Mouse (Mus musculus): Measurements from ENCODE around the gene Tnpo2. TPM values are rescaled to one million over a fixed set of nuclear protein-coding genes. Genes with fewer than 3 reads are reported as not detected.

Gene Tnpo2
- total and polyA plus RNA-seq, 2 experiments from 2014 or later: 52.3 to 155 TPM

DNA sequence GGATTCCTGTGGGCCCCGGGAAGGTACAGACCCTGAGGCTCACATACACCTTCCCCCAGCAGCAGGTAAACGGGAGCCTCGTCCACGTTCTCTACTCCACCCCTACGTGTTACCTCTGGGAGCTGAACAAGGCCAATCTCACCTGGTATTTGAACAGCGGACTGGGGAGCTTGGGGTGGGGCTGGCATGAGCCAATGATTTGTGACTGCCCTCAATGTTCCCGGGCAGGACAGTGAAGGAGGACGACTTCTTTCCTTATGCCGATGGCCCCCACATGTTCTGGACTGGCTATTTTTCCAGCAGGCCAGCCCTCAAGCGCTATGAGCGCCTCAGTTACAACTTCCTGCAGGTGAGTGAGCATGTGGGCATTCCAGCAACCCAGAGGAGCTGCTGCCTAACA lies 54.1 kb downstream of the Tnpo2 start:
- Histone ChIP-seq H3K27ac (ENCODE audit: low read depth, low read length) (no peak overlapping the region), H3K36me3 (ENCODE audit: insufficient read depth) (peaks cover 38% of the 10 kb centered on the region), H3K9me3 (ENCODE audit: low read length) (no peaks in the 10 kb centered on the region), H3K27me3 (ENCODE audit: insufficient read depth, low read length) (no peaks in the 10 kb centered on the region), H3K4me2 (ENCODE audit: low read depth) (no peak overlapping the region), H3K4me3 (ENCODE audit: low read depth, low read length) (no peak overlapping the region), H3K9ac (no peak overlapping the region), H3K4me1 (ENCODE audit: insufficient read depth) (no peaks in the 10 kb centered on the region)
- DNase-seq: no peak
- ATAC-seq: no peak
- WGBS: 94% methylated on average over 11 of the region's 11 CpGs
- TF ChIP-seq CTCF (IDR thresholded peaks at IDR 0.05; ENCODE audit: low read depth): no peak

DNA sequence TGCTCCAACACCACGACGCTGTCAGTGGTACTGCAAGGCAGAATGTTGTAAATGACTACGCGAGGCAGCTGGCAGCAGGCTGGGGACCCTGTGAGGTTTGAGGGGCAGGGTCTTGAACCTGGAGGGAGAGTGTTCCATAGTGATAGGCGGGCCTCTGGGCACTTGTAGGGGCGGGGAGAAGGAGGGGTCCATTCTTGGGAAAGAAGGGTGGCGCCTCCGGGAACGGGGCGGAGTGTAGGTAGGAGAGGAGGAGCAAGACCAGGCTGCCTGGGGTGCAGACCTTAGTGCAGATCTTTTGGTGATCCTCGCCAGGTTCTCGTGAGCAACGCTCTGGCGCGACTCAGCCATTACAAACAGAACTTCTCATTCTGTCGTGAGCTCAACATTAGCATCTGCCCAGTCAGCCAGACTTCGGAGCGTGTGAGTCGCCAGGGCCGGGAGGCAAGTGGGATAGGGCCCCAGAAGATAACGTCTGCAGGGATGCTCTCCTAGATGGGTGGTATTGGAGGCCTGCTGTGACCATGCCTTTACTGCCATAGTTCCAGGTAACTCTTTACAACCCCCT lies 54.9 kb downstream of the Tnpo2 start:
- Histone ChIP-seq H3K27me3 (ENCODE audit: insufficient read depth, low read length) (no peaks in the 10 kb centered on the region), H3K9me3 (ENCODE audit: low read length) (no peaks in the 10 kb centered on the region), H3K4me1 (ENCODE audit: insufficient read depth) (no peaks in the 10 kb centered on the region), H3K9ac (no peak overlapping the region), H3K4me2 (ENCODE audit: low read depth) (no peak overlapping the region), H3K27ac (ENCODE audit: low read depth, low read length) (no peak overlapping the region), H3K4me3 (ENCODE audit: low read depth, low read length) (no peak overlapping the region), H3K36me3 (ENCODE audit: insufficient read depth) (peaks cover 44% of the 10 kb centered on the region)
- DNase-seq (no peak), ATAC-seq (no peak)
- 40% methylated on average over 21 of the region's 21 CpGs for WGBS
- no peak for TF ChIP-seq CTCF (IDR thresholded peaks at IDR 0.05; ENCODE audit: low read depth)

DNA sequence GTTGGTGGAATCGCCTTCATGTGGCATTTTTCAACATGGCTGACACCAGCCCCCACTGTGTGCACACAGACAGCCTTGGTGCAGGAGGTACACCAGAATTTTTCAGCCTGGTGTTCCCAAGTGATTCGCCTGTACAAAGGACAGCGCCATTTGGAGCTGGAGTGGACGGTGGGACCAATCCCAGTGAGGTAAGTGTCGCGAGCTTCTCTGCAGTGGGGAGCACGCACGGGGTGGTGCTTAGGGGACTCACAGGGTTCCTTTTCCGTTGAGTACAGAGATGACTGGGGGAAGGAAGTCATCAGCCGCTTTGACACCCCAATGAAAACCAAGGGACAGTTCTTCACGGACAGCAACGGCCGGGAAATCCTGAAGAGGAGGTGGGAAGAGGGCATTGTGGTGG lies 58.3 kb downstream of the Tnpo2 start:
- H3K27me3 ChIP-seq (ENCODE audit: insufficient read depth, low read length): no peaks in the 10 kb centered on the region
- no peaks in the 10 kb centered on the region for H3K4me1 ChIP-seq (ENCODE audit: insufficient read depth)
- no peak for ATAC-seq

DNA sequence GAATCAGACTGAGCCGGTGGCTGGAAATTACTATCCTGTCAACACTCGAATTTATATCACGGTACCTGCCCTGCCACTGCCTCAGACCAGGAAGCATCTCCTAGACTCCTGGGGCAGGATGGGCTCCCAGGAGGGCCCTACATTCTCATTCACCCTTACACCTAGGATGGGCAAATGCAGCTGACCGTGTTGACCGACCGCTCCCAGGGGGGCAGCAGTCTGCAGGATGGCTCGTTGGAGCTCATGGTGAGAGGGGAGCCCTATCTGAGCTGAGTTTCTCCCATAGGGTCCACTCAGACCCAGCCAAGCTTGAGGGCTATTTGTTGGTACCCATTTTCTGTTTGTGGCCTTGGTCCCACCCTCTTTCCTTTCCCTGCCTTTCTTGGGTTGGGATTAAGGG lies 58.9 kb downstream of the Tnpo2 start:
- H3K36me3 ChIP-seq (ENCODE audit: insufficient read depth): peaks cover 46% of the 10 kb centered on the region
- ATAC-seq (no peak), DNase-seq (no peak)
- no peaks in the 10 kb centered on the region for H3K9me3 ChIP-seq (ENCODE audit: low read length)
- no peaks in the 10 kb centered on the region for H3K27me3 ChIP-seq (ENCODE audit: insufficient read depth, low read length)
- no peak overlapping the region for H3K4me2 ChIP-seq (ENCODE audit: low read depth)
- H3K4me1 ChIP-seq (ENCODE audit: insufficient read depth): no peaks in the 10 kb centered on the region
- WGBS: 96% methylated on average over 7 of the region's 7 CpGs
- H3K9ac ChIP-seq: no peak overlapping the region
- no peak overlapping the region for H3K4me3 ChIP-seq (ENCODE audit: low read depth, low read length)
- H3K27ac ChIP-seq (ENCODE audit: low read depth, low read length): no peak overlapping the region
- no peak for TF ChIP-seq CTCF (IDR thresholded peaks at IDR 0.05; ENCODE audit: low read depth)

More for the DNA sequence above, 58.3 kb downstream of the Tnpo2 start:
- Histone ChIP-seq H3K36me3 (ENCODE audit: insufficient read depth) (peaks cover 46% of the 10 kb centered on the region), H3K4me3 (ENCODE audit: low read depth, low read length) (no peak overlapping the region), H3K27ac (ENCODE audit: low read depth, low read length) (no peak overlapping the region), H3K4me2 (ENCODE audit: low read depth) (no peak overlapping the region), H3K9me3 (ENCODE audit: low read length) (no peaks in the 10 kb centered on the region), H3K9ac (no peak overlapping the region)
- no peak for DNase-seq
- WGBS: 94% methylated on average over 13 of the region's 13 CpGs
- TF ChIP-seq CTCF (IDR thresholded peaks at IDR 0.05; ENCODE audit: low read depth): no peak

DNA sequence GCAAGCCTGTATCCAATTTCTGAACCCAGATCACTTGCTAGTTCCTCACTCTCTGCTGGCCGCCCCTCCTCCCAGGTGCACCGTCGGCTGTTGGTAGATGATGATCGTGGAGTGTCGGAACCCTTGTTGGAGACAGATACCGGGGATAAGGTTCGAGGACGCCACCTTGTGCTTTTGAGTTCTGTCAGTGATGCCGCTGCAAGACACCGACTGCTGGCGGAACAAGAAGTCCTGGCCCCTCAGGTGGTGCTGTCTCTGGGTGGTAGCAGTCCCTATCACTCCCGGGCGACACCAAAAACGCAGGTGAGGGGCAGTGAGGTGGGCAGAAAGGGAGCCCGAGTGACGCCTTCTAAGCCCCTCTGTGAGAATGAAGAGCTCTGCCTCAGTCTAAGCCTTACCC lies 59.5 kb downstream of the Tnpo2 start:
- Histone ChIP-seq H3K9ac (no peak overlapping the region), H3K27ac (ENCODE audit: low read depth, low read length) (no peak overlapping the region), H3K4me3 (ENCODE audit: low read depth, low read length) (no peak overlapping the region), H3K4me1 (ENCODE audit: insufficient read depth) (no peaks in the 10 kb centered on the region), H3K36me3 (ENCODE audit: insufficient read depth) (peaks cover 46% of the 10 kb centered on the region), H3K27me3 (ENCODE audit: insufficient read depth, low read length) (no peaks in the 10 kb centered on the region), H3K9me3 (ENCODE audit: low read length) (no peaks in the 10 kb centered on the region), H3K4me2 (ENCODE audit: low read depth) (no peak overlapping the region)
- DNase-seq: no peak
- 95% methylated on average over 16 of the region's 16 CpGs for WGBS
- no peak for TF ChIP-seq CTCF (IDR thresholded peaks at IDR 0.05; ENCODE audit: low read depth)
- no peak for ATAC-seq

DNA sequence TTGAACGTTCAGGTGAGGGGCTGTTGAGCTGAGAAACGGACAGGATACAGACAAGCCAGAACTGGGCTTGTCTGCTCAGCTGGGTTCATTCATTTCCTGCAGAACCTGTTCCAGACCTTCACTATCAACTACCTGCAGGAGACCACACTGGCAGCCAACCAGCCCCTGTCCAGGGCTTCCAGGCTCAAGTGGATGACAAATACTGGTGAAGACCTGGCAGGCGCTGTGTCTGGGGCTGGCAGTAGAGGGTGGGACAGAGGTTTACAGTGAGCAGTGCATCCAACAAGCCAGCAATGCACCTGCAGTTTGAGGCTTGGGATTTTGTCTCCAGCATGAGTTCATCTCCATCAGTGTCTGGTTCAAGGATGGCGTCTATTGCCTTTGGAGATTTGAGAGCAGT lies 60.1 kb downstream of the Tnpo2 start:
- Histone ChIP-seq H3K4me1 (ENCODE audit: insufficient read depth) (no peaks in the 10 kb centered on the region), H3K9me3 (ENCODE audit: low read length) (no peaks in the 10 kb centered on the region), H3K27ac (ENCODE audit: low read depth, low read length) (no peak overlapping the region), H3K36me3 (ENCODE audit: insufficient read depth) (peaks cover 46% of the 10 kb centered on the region), H3K27me3 (ENCODE audit: insufficient read depth, low read length) (no peaks in the 10 kb centered on the region), H3K4me2 (ENCODE audit: low read depth) (no peak overlapping the region), H3K9ac (no peak overlapping the region), H3K4me3 (ENCODE audit: low read depth, low read length) (no peak overlapping the region)
- no peak for TF ChIP-seq CTCF (IDR thresholded peaks at IDR 0.05; ENCODE audit: low read depth)
- DNase-seq (no peak), ATAC-seq (no peak)
- 90% methylated on average over 4 of the region's 4 CpGs for WGBS

DNA sequence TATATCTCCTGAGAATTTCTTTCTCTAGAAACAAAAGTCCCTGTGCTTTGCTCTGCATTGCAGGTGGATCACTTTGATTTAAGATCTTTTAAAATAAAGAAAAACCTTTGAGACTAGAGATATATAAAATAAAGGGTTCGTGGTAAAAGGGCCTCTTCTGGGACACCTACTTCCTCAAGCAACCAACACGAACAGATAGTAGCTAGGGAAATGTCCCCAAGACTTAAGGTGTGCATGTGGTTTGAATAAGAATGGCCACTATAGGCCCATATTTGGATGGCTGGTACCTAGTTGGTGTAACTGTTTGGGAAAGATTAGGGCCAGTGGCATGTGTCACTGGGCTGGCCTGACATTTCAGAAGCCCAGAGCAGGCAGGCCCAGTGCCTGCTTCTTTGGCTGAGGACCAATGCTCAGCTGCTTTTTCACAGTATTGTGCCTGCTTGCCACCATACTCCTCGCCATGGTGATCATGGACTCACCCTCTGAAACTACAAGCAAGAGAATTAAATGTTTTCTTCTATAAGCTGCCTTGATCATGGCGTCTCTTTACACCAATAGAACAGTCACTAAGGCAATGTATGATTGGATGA lies 63.5 kb downstream of the Tnpo2 start:
- Histone ChIP-seq H3K4me3 (ENCODE audit: low read depth, low read length) (no peak overlapping the region), H3K9ac (no peak overlapping the region), H3K9me3 (ENCODE audit: low read length) (no peaks in the 10 kb centered on the region), H3K27me3 (ENCODE audit: insufficient read depth, low read length) (no peaks in the 10 kb centered on the region), H3K27ac (ENCODE audit: low read depth, low read length) (no peak overlapping the region), H3K4me1 (ENCODE audit: insufficient read depth) (no peaks in the 10 kb centered on the region), H3K4me2 (ENCODE audit: low read depth) (no peak overlapping the region), H3K36me3 (ENCODE audit: insufficient read depth) (peaks cover 30% of the 10 kb centered on the region)
- 84% methylated on average over 4 of the region's 4 CpGs for WGBS
- ATAC-seq: no peak
- DNase-seq: no peak
- TF ChIP-seq CTCF (IDR thresholded peaks at IDR 0.05; ENCODE audit: low read depth): no peak

Small RNAs within 50 kb of the gene (microRNA-seq; reads per million reads assigned to microRNA genes)
- 2.3 to 3.5 reads per million in 2 experiments for gene Mir7070

Other genes starting within 250 kb of the Tnpo2 start
- 111 and 116 TPM in 2 replicates for gene Nfix, start 236.6 kb upstream of the Tnpo2 start, total RNA-seq (2014; rRNA removed)
- gene Nfix, start 236.6 kb upstream of the Tnpo2 start, polyA plus RNA-seq (2015; fragmentation: Nextera tagmentation; extraction: Ambion mirVana): 347 and 376 TPM in 2 replicates
- gene Dand5, start 214.1 kb upstream of the Tnpo2 start, total RNA-seq (2014; rRNA removed): 4.7 and 6.9 TPM in 2 replicates
- gene Dand5, start 214.1 kb upstream of the Tnpo2 start, polyA plus RNA-seq (2015; fragmentation: Nextera tagmentation; extraction: Ambion mirVana): 8.2 and 10.0 TPM in 2 replicates
- gene Gadd45gip1, start 205.4 kb upstream of the Tnpo2 start, total RNA-seq (2014; rRNA removed): 24.7 and 28.7 TPM in 2 replicates
- 36.7 and 40.8 TPM in 2 replicates for gene Gadd45gip1, start 205.4 kb upstream of the Tnpo2 start, polyA plus RNA-seq (2015; fragmentation: Nextera tagmentation; extraction: Ambion mirVana)
- gene Rad23a, start 196.2 kb upstream of the Tnpo2 start, total RNA-seq (2014; rRNA removed): 32.2 and 55.3 TPM in 2 replicates
- gene Rad23a, start 196.2 kb upstream of the Tnpo2 start, polyA plus RNA-seq (2015; fragmentation: Nextera tagmentation; extraction: Ambion mirVana): 63.5 and 77.4 TPM in 2 replicates
- gene Calr, start 190.0 kb upstream of the Tnpo2 start, total RNA-seq (2014; rRNA removed): 470 and 505 TPM in 2 replicates
- 354 and 405 TPM in 2 replicates for gene Calr, start 190.0 kb upstream of the Tnpo2 start, polyA plus RNA-seq (2015; fragmentation: Nextera tagmentation; extraction: Ambion mirVana)
- gene Farsa, start 179.9 kb upstream of the Tnpo2 start, total RNA-seq (2014; rRNA removed): 77.1 and 91.2 TPM in 2 replicates
- gene Farsa, start 179.9 kb upstream of the Tnpo2 start, polyA plus RNA-seq (2015; fragmentation: Nextera tagmentation; extraction: Ambion mirVana): 100 and 103 TPM in 2 replicates
- 27.5 and 32.2 TPM in 2 replicates for gene Syce2, start 164.8 kb upstream of the Tnpo2 start, total RNA-seq (2014; rRNA removed)
- 77.9 and 78.2 TPM in 2 replicates for gene Syce2, start 164.8 kb upstream of the Tnpo2 start, polyA plus RNA-seq (2015; fragmentation: Nextera tagmentation; extraction: Ambion mirVana)
- 28.9 and 31.5 TPM in 2 replicates for gene Gcdh, start 143.0 kb upstream of the Tnpo2 start, total RNA-seq (2014; rRNA removed)
- 21.3 and 27.5 TPM in 2 replicates for gene Gcdh, start 143.0 kb upstream of the Tnpo2 start, polyA plus RNA-seq (2015; fragmentation: Nextera tagmentation; extraction: Ambion mirVana)
- gene Klf1, start 135.0 kb upstream of the Tnpo2 start, total RNA-seq (2014; rRNA removed): 0.46 TPM in 1 of 2 replicates, not detected in the other
- 0.50 and 0.77 TPM in 2 replicates for gene Klf1, start 135.0 kb upstream of the Tnpo2 start, polyA plus RNA-seq (2015; fragmentation: Nextera tagmentation; extraction: Ambion mirVana)
- gene Dnase2a, start 128.4 kb upstream of the Tnpo2 start, total RNA-seq (2014; rRNA removed): 3.6 and 3.7 TPM in 2 replicates
- gene Dnase2a, start 128.4 kb upstream of the Tnpo2 start, polyA plus RNA-seq (2015; fragmentation: Nextera tagmentation; extraction: Ambion mirVana): 6.3 and 7.1 TPM in 2 replicates
- 39.7 and 57.7 TPM in 2 replicates for gene Mast1, start 99.6 kb upstream of the Tnpo2 start, total RNA-seq (2014; rRNA removed)
- 44.2 and 63.8 TPM in 2 replicates for gene Mast1, start 99.6 kb upstream of the Tnpo2 start, polyA plus RNA-seq (2015; fragmentation: Nextera tagmentation; extraction: Ambion mirVana)
- gene Rtbdn, start 89.9 kb upstream of the Tnpo2 start, total RNA-seq (2014; rRNA removed): 4.8 and 10.4 TPM in 2 replicates
- 1.7 and 3.5 TPM in 2 replicates for gene Rtbdn, start 89.9 kb upstream of the Tnpo2 start, polyA plus RNA-seq (2015; fragmentation: Nextera tagmentation; extraction: Ambion mirVana)
- not detected in 2 replicates for gene Gm49661, start 67.5 kb upstream of the Tnpo2 start, total RNA-seq (2014; rRNA removed)
- not detected in 2 replicates for gene Gm49661, start 67.5 kb upstream of the Tnpo2 start, polyA plus RNA-seq (2015; fragmentation: Nextera tagmentation; extraction: Ambion mirVana)
- gene Prdx2, start 67.3 kb upstream of the Tnpo2 start, total RNA-seq (2014; rRNA removed): 814 and 983 TPM in 2 replicates
- 974 and 1,110 TPM in 2 replicates for gene Prdx2, start 67.3 kb upstream of the Tnpo2 start, polyA plus RNA-seq (2015; fragmentation: Nextera tagmentation; extraction: Ambion mirVana)
- 39.8 and 42.7 TPM in 2 replicates for gene Rnaseh2a, start 67.1 kb upstream of the Tnpo2 start, total RNA-seq (2014; rRNA removed)
- 52.2 and 56.3 TPM in 2 replicates for gene Rnaseh2a, start 67.1 kb upstream of the Tnpo2 start, polyA plus RNA-seq (2015; fragmentation: Nextera tagmentation; extraction: Ambion mirVana)
- gene Junb, start 58.2 kb upstream of the Tnpo2 start, total RNA-seq (2014; rRNA removed): 21.9 and 22.2 TPM in 2 replicates
- 10.1 and 15.9 TPM in 2 replicates for gene Junb, start 58.2 kb upstream of the Tnpo2 start, polyA plus RNA-seq (2015; fragmentation: Nextera tagmentation; extraction: Ambion mirVana)
- 30.3 and 32.5 TPM in 2 replicates for gene Hook2, start 46.3 kb upstream of the Tnpo2 start, total RNA-seq (2014; rRNA removed)
- gene Hook2, start 46.3 kb upstream of the Tnpo2 start, polyA plus RNA-seq (2015; fragmentation: Nextera tagmentation; extraction: Ambion mirVana): 22.6 and 28.7 TPM in 2 replicates
- not detected in 2 replicates for gene Best2, start 22.4 kb upstream of the Tnpo2 start, total RNA-seq (2014; rRNA removed)
- gene Best2, start 22.4 kb upstream of the Tnpo2 start, polyA plus RNA-seq (2015; fragmentation: Nextera tagmentation; extraction: Ambion mirVana): 0.11 and 0.15 TPM in 2 replicates
- gene Asna1, start 11.6 kb upstream of the Tnpo2 start, total RNA-seq (2014; rRNA removed): 136 and 160 TPM in 2 replicates
- 153 and 180 TPM in 2 replicates for gene Asna1, start 11.6 kb upstream of the Tnpo2 start, polyA plus RNA-seq (2015; fragmentation: Nextera tagmentation; extraction: Ambion mirVana)
- 338 and 447 TPM in 2 replicates for gene Trir, start 10.1 kb upstream of the Tnpo2 start, total RNA-seq (2014; rRNA removed)
- gene Trir, start 10.1 kb upstream of the Tnpo2 start, polyA plus RNA-seq (2015; fragmentation: Nextera tagmentation; extraction: Ambion mirVana): 161 and 178 TPM in 2 replicates
- gene Fbxw9, start 23.1 kb downstream of the Tnpo2 start, total RNA-seq (2014; rRNA removed): 106 and 115 TPM in 2 replicates
- gene Fbxw9, start 23.1 kb downstream of the Tnpo2 start, polyA plus RNA-seq (2015; fragmentation: Nextera tagmentation; extraction: Ambion mirVana): 79.8 and 87.4 TPM in 2 replicates
- not detected in 2 replicates for gene Gm5741, start 31.1 kb downstream of the Tnpo2 start, total RNA-seq (2014; rRNA removed)
- gene Gm5741, start 31.1 kb downstream of the Tnpo2 start, polyA plus RNA-seq (2015; fragmentation: Nextera tagmentation; extraction: Ambion mirVana): 0.74 and 3.0 TPM in 2 replicates
- gene Dhps, start 34.8 kb downstream of the Tnpo2 start, total RNA-seq (2014; rRNA removed): 63.1 and 74.3 TPM in 2 replicates
- gene Dhps, start 34.8 kb downstream of the Tnpo2 start, polyA plus RNA-seq (2015; fragmentation: Nextera tagmentation; extraction: Ambion mirVana): 104 and 118 TPM in 2 replicates
- gene Wdr83os, start 43.8 kb downstream of the Tnpo2 start, total RNA-seq (2014; rRNA removed): 80.8 and 105 TPM in 2 replicates
- gene Wdr83os, start 43.8 kb downstream of the Tnpo2 start, polyA plus RNA-seq (2015; fragmentation: Nextera tagmentation; extraction: Ambion mirVana): 171 and 182 TPM in 2 replicates
- 22.1 and 22.5 TPM in 2 replicates for gene Wdr83, start 44.4 kb downstream of the Tnpo2 start, total RNA-seq (2014; rRNA removed)
- 35.3 and 37.2 TPM in 2 replicates for gene Wdr83, start 44.4 kb downstream of the Tnpo2 start, polyA plus RNA-seq (2015; fragmentation: Nextera tagmentation; extraction: Ambion mirVana)
- 24.9 and 28.8 TPM in 2 replicates for gene Man2b1, start 46.4 kb downstream of the Tnpo2 start, total RNA-seq (2014; rRNA removed)
- gene Man2b1, start 46.4 kb downstream of the Tnpo2 start, polyA plus RNA-seq (2015; fragmentation: Nextera tagmentation; extraction: Ambion mirVana): 14.8 and 18.0 TPM in 2 replicates
- 2.7 and 3.2 TPM in 2 replicates for gene Zfp791, start 86.2 kb downstream of the Tnpo2 start, total RNA-seq (2014; rRNA removed)
- gene Zfp791, start 86.2 kb downstream of the Tnpo2 start, polyA plus RNA-seq (2015; fragmentation: Nextera tagmentation; extraction: Ambion mirVana): 1.5 and 2.4 TPM in 2 replicates
- gene Cks1brt, start 115.0 kb downstream of the Tnpo2 start, total RNA-seq (2014; rRNA removed): not detected in 2 replicates
- not detected in 2 replicates for gene Cks1brt, start 115.0 kb downstream of the Tnpo2 start, polyA plus RNA-seq (2015; fragmentation: Nextera tagmentation; extraction: Ambion mirVana)
- gene Olfr371, start 189.1 kb downstream of the Tnpo2 start, total RNA-seq (2014; rRNA removed): not detected in 2 replicates
- gene Olfr371, start 189.1 kb downstream of the Tnpo2 start, polyA plus RNA-seq (2015; fragmentation: Nextera tagmentation; extraction: Ambion mirVana): not detected in 2 replicates